Mouse (Mus musculus): ENCODE results near the gene Kpna6. TPM values are rescaled to one million over a fixed set of nuclear protein-coding genes. Genes with fewer than 3 reads are reported as not detected.

Kpna6 gene
- polyA plus RNA-seq, 1 experiment, result 130 TPM

DNA sequence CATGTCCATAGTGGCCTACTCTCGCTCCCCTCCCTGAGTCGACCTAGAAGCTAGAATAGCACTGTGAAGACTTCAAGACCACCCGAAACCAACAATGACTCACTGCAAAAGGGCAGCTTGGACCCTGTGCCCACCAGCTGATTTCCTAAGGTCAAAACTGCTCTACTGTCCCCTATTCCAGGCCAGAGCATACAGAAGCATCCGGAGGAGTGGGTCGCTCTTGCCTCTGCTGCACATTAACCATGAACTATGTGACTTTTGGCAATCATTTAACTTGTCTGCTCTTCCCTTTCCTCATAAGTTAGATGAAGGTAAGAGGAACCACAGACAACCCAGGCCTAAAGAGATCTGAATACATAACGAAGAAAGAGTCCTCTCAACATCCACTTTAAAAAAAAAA, 12.0 kb upstream of the Kpna6 start:
- no peaks in the 10 kb centered on the region for H3K9me3 ChIP-seq (replicated peaks; ENCODE audit: control insufficient read depth, insufficient read depth, low read length, poor library complexity, severe bottlenecking)
- H3K27me3 ChIP-seq (ENCODE audit: control insufficient read depth, insufficient read depth, low read length, poor library complexity, severe bottlenecking), result no peaks in the 10 kb centered on the region
- H3K27ac ChIP-seq (ENCODE audit: insufficient read depth, low read length), result no peak overlapping the region
- no peak for TF ChIP-seq EP300 (IDR thresholded peaks at IDR 0.05; ENCODE audit: insufficient read depth, low read depth, low read length)
- no peak for TF ChIP-seq POLR2A (IDR thresholded peaks at IDR 0.05; ENCODE audit: insufficient read depth, low read length)
- TF ChIP-seq CTCF (IDR thresholded peaks at IDR 0.05; ENCODE audit: low read depth, low read length), result no peak
- H3K4me3 ChIP-seq (ENCODE audit: low read depth, low read length), result no peak overlapping the region
- H3K9ac ChIP-seq (ENCODE audit: low read depth, poor library complexity, severe bottlenecking), result no peak overlapping the region
- H3K36me3 ChIP-seq (ENCODE audit: control insufficient read depth, insufficient read depth, low read length, poor library complexity, severe bottlenecking), result peaks cover 2% of the 10 kb centered on the region; the same call in 1 of the 2 replicates
- no peaks in the 10 kb centered on the region for H3K4me1 ChIP-seq (ENCODE audit: control insufficient read depth, insufficient read depth, low read length)

DNA sequence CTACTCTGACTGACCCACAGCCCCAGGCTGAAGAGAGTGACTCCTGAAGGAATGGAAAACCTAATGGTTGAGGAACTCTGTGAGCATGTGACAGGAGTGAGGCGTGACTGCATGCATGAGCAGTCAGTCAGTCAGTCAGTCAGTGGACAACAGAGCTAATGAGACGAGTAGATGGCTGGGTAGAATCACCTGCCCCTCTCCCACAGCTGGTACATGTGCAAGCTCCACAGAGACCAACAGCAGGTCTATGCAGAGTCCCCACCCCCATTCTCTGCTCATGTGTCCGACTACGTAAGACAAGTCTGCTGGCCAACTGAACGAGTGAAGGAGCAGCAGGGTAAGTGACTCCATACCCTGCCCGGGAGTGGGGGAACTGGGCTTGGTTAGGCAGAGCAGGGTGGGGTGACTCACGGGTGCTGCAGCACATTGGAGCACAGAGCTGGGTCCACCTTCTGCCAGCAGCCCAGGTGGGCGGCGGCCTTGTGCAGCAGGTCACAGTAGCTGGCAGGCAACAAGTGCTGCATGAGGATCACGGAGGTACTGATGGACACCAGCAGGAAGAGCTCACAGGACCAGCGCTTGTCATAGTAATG, 11.4 kb upstream of the Kpna6 start:
- Histone ChIP-seq H3K9me3 (replicated peaks; ENCODE audit: control insufficient read depth, insufficient read depth, low read length, poor library complexity, severe bottlenecking) (no peaks in the 10 kb centered on the region), H3K4me3 (ENCODE audit: low read depth, low read length) (no peak overlapping the region), H3K27me3 (ENCODE audit: control insufficient read depth, insufficient read depth, low read length, poor library complexity, severe bottlenecking) (no peaks in the 10 kb centered on the region), H3K4me1 (ENCODE audit: control insufficient read depth, insufficient read depth, low read length) (no peaks in the 10 kb centered on the region), H3K27ac (ENCODE audit: insufficient read depth, low read length) (no peak overlapping the region), H3K36me3 (ENCODE audit: control insufficient read depth, insufficient read depth, low read length, poor library complexity, severe bottlenecking) (peaks cover 2% of the 10 kb centered on the region; the same call in 1 of the 2 replicates), H3K9ac (ENCODE audit: low read depth, poor library complexity, severe bottlenecking) (no peak overlapping the region)
- TF ChIP-seq EP300 (IDR thresholded peaks at IDR 0.05; ENCODE audit: insufficient read depth, low read depth, low read length), result no peak
- TF ChIP-seq CTCF (IDR thresholded peaks at IDR 0.05; ENCODE audit: low read depth, low read length), result no peak
- TF ChIP-seq POLR2A (IDR thresholded peaks at IDR 0.05; ENCODE audit: insufficient read depth, low read length), result no peak

DNA sequence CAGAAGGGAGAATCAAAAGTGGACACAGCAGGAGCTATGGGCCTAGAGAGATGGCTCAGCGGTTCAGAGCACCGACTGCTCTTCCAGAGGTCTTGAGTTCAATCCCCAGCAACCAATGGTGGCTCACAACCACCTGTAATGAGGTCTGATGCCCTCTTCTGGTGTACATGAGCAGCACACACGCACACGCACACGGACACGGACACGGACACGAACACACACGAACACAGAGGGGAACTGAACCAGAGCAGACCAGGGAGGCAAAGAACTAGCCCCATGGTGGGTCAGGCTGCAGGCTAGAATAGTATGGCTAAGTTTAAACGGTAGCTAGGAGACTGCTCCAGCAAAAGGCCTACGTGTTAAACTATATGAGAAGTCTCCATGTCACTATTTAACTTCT, 9.3 kb upstream of the Kpna6 start:
- H3K9ac ChIP-seq (ENCODE audit: low read depth, poor library complexity, severe bottlenecking), result no peak overlapping the region
- no peaks in the 10 kb centered on the region for H3K27me3 ChIP-seq (ENCODE audit: control insufficient read depth, insufficient read depth, low read length, poor library complexity, severe bottlenecking)
- TF ChIP-seq CTCF (IDR thresholded peaks at IDR 0.05; ENCODE audit: low read depth, low read length), result peak; percentile 23
- TF ChIP-seq POLR2A (IDR thresholded peaks at IDR 0.05; ENCODE audit: insufficient read depth, low read length), result no peak
- H3K4me1 ChIP-seq (ENCODE audit: control insufficient read depth, insufficient read depth, low read length), result no peaks in the 10 kb centered on the region
- H3K36me3 ChIP-seq (ENCODE audit: control insufficient read depth, insufficient read depth, low read length, poor library complexity, severe bottlenecking), result peaks cover 2% of the 10 kb centered on the region; the same call in 1 of the 2 replicates
- no peaks in the 10 kb centered on the region for H3K9me3 ChIP-seq (replicated peaks; ENCODE audit: control insufficient read depth, insufficient read depth, low read length, poor library complexity, severe bottlenecking)
- H3K4me3 ChIP-seq (ENCODE audit: low read depth, low read length), result no peak overlapping the region
- H3K27ac ChIP-seq (ENCODE audit: insufficient read depth, low read length), result no peak overlapping the region

DNA sequence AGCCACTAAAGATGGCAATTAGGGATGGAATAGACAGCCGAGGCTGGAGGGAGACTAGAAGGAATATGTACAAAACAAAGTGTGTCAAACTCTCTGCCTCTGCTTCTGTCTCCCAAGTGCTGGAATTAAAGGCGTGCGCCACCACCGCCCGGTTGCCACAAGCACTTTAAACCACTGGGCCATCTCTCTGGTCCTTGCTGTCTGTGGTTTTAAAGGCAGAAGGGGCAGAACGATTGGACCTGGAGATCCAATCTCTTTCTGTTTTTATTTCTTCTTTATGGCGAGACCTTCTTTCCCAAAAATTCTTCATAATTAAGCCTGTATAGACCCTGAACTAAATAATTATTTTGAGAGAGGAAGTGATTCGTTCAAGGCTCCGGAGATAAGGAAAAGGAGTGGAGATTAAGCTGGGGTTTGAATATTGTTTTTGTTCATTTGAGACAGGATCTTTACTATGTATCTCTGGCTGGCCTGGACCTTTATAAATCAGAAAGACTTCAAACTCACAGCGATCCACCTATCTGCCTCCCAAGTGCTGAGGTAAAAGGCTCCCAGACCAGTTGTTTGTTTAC, 397 bp upstream of the Kpna6 start:
- H3K27ac ChIP-seq (ENCODE audit: insufficient read depth, low read length), result peak overlapping the region; percentile 46; the same call in 1 of the 2 replicates
- H3K9me3 ChIP-seq (replicated peaks; ENCODE audit: control insufficient read depth, insufficient read depth, low read length, poor library complexity, severe bottlenecking), result no peaks in the 10 kb centered on the region
- peak overlapping the region; percentile 96 for H3K4me3 ChIP-seq (ENCODE audit: low read depth, low read length)
- TF ChIP-seq POLR2A (IDR thresholded peaks at IDR 0.05; ENCODE audit: insufficient read depth, low read length), result no peak
- H3K9ac ChIP-seq (ENCODE audit: low read depth, poor library complexity, severe bottlenecking), result peak overlapping the region; percentile 95
- no peaks in the 10 kb centered on the region for H3K27me3 ChIP-seq (ENCODE audit: control insufficient read depth, insufficient read depth, low read length, poor library complexity, severe bottlenecking)
- H3K4me1 ChIP-seq (ENCODE audit: control insufficient read depth, insufficient read depth, low read length), result no peaks in the 10 kb centered on the region
- H3K36me3 ChIP-seq (ENCODE audit: control insufficient read depth, insufficient read depth, low read length, poor library complexity, severe bottlenecking), result no peaks in the 10 kb centered on the region

DNA sequence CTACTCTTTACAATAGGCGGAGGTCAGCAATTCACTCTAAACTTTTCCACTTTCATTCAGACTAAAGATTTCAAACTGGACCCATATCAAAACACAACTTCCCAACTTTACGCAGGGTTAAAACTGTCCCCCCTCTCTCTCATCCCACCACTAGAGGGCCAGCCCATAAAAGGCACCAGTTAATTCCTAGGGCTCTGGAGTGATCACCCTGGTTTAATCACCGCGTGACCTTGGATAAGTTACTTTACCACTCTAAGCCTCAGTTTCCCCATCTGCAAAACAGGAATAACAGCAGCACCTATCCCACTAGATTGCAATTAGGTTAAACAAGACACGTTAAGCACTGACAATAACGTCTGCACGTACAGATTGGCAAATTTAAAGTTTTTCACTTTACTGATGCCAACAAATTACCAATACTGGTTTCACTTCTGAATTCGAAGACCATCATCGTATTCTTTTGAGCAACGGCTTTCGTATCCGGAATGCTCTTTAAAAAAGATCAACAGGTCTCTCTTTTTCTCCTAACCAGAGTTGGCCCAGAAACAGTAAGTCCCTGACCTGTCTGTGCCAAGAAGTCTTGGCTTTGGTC, 980 bp downstream of the Kpna6 start:
- TF ChIP-seq CTCF (IDR thresholded peaks at IDR 0.05; ENCODE audit: low read depth, low read length) (peak; percentile 35), POLR2A (IDR thresholded peaks at IDR 0.05; ENCODE audit: insufficient read depth, low read length) (no peak)
- Histone ChIP-seq H3K4me3 (ENCODE audit: low read depth, low read length) (peak overlapping the region; percentile 96), H3K27ac (ENCODE audit: insufficient read depth, low read length) (peak overlapping the region; percentile 15; the same call in 1 of the 2 replicates), H3K4me1 (ENCODE audit: control insufficient read depth, insufficient read depth, low read length) (no peaks in the 10 kb centered on the region), H3K36me3 (ENCODE audit: control insufficient read depth, insufficient read depth, low read length, poor library complexity, severe bottlenecking) (peaks cover 3% of the 10 kb centered on the region), H3K9me3 (replicated peaks; ENCODE audit: control insufficient read depth, insufficient read depth, low read length, poor library complexity, severe bottlenecking) (no peaks in the 10 kb centered on the region), H3K27me3 (ENCODE audit: control insufficient read depth, insufficient read depth, low read length, poor library complexity, severe bottlenecking) (no peaks in the 10 kb centered on the region), H3K9ac (ENCODE audit: low read depth, poor library complexity, severe bottlenecking) (peak overlapping the region; percentile 95)

DNA sequence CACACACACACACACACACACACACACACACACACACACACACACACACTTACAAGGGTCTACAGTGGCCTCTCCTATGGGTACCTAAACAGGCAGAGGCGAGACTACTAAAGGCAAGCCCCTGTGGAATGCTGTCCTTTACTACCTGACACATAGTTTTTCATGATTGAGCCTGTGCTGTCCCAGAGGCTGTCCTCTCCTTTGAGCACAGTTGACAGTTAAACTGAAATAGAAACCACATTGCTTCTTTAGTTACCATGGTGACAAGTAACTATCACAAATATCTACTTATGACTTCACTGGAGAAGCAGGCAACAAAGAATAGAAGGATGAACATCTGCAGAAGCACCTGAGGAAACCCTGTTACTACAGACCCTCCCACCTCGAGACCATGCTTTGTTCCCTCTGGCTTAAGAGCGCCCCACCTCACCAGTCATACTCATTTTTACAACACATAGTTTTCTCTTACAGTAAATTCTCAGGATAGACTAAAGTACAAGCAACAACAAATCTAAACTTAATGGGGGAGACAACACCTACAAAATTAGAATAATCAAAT, 10.2 kb downstream of the Kpna6 start:
- Histone ChIP-seq H3K9me3 (replicated peaks; ENCODE audit: control insufficient read depth, insufficient read depth, low read length, poor library complexity, severe bottlenecking) (no peaks in the 10 kb centered on the region), H3K4me1 (ENCODE audit: control insufficient read depth, insufficient read depth, low read length) (no peaks in the 10 kb centered on the region), H3K36me3 (ENCODE audit: control insufficient read depth, insufficient read depth, low read length, poor library complexity, severe bottlenecking) (peaks cover 24% of the 10 kb centered on the region), H3K4me3 (ENCODE audit: low read depth, low read length) (no peak overlapping the region), H3K27me3 (ENCODE audit: control insufficient read depth, insufficient read depth, low read length, poor library complexity, severe bottlenecking) (no peaks in the 10 kb centered on the region), H3K9ac (ENCODE audit: low read depth, poor library complexity, severe bottlenecking) (no peak overlapping the region), H3K27ac (ENCODE audit: insufficient read depth, low read length) (no peak overlapping the region)
- TF ChIP-seq POLR2A (IDR thresholded peaks at IDR 0.05; ENCODE audit: insufficient read depth, low read length), result no peak
- TF ChIP-seq EP300 (IDR thresholded peaks at IDR 0.05; ENCODE audit: insufficient read depth, low read depth, low read length), result no peak
- no peak for TF ChIP-seq CTCF (IDR thresholded peaks at IDR 0.05; ENCODE audit: low read depth, low read length)
